Comparison of ENCODE assay signal across 31 mouse cellular contexts in the genomic region with DNA sequence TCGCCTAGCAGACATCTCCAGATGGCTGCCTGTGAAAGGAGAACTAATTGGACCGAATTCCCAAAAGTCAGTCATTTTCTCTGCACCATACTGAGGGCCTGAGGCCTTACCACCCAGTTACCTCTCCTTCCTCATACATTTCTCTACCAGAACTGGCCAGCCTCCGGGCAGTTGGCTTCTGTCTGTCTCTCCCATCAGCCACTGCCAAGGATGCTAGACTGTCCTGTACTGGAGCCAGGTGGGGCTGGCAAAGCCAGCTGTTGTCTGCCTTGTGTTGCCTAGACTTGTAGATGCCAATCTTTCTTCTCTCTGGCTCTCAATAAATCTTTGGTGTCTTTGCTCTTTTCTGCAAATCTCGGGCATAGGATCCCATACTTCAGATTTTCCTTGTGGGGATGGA.
DNase-seq lines count a peak whose midpoint lies in the region; ATAC-seq lines count a peak whose summit lies in the region.
"Had no signal": no experiment of that assay in that cellular context is flagged by ENCODE, and none has a peak within 500 bp of the region (broad histone marks: within the 10 kb centered on the region; RNA-seq: fewer than 3 reads in every experiment).

No protein-coding gene starts in this region.

- WGBS in hindbrain, embryonic 15.5 days, result 70% methylated on average over 4 of the region's 4 CpGs
- 84% methylated on average over 4 of the region's 4 CpGs for WGBS in hindbrain, embryonic 11.5 days

- H3K36me3 ChIP-seq in hindbrain, embryonic 15.5 days, result no peaks in the 10 kb centered on the region
- no peaks in the 10 kb centered on the region for H3K36me3 ChIP-seq in hindbrain, embryonic 11.5 days (ENCODE audit: control insufficient read depth, insufficient read depth, low read length)
- H3K36me3 ChIP-seq: embryonic facial prominence, embryonic 12.5 days; intestine, embryonic 15.5 days; limb, embryonic 10.5 days; limb, embryonic 15.5 days; liver, embryonic 13.5 days; midbrain, embryonic 12.5 days had no signal

- DNase-seq in cerebellum, postnatal 10 days, result peak; percentile 81 to 90
- DNase-seq in cerebellum, adult 8-10 months, result no peak
- no peak for DNase-seq in hindbrain, embryonic 11.5 days (ENCODE audit: low spot score)
- DNase-seq in left cerebral cortex, postnatal 4 days, result peak; percentile 76
- no peak for DNase-seq in left cerebral cortex, postnatal 14 days (ENCODE audit: low spot score in 2 of 2)
- peak; percentile 27 for DNase-seq in gonadal fat pad, adult 2 months (ENCODE audit: low read depth)
- DNase-seq in adrenal gland, adult (ENCODE audit: inconsistent age in 2 of 2, low spot score in 1 of 2), result no peak
- DNase-seq: adrenal gland, postnatal 10 days; cerebellum, adult 18-20 months; embryo, embryonic 11 days; gastrocnemius, postnatal 25 days; heart, adult 18-20 months; heart, postnatal 36 days; kidney, adult 2 months; kidney, postnatal 36 days; liver, embryonic 13.5 days; lung, adult 18-20 months; lung, postnatal 4 days; thymus, adult 2 months; thymus, postnatal 36 days had no signal

- H3K27me3 ChIP-seq in hindbrain, embryonic 15.5 days, result no peaks in the 10 kb centered on the region
- H3K27me3 ChIP-seq in hindbrain, embryonic 11.5 days (ENCODE audit: control insufficient read depth, insufficient read depth, low read length), result no peaks in the 10 kb centered on the region
- H3K27me3 ChIP-seq: CH12.LX; embryonic facial prominence, embryonic 12.5 days; intestine, embryonic 15.5 days; limb, embryonic 15.5 days; liver, embryonic 13.5 days; megakaryocyte, embryonic 14.5 days; midbrain, embryonic 12.5 days had no signal

- H3K4me3 ChIP-seq in hindbrain, embryonic 15.5 days, result no peak overlapping the region
- no peak overlapping the region for H3K4me3 ChIP-seq in hindbrain, embryonic 11.5 days (ENCODE audit: low read depth, low read length)
- H3K4me3 ChIP-seq: embryonic facial prominence, embryonic 12.5 days; intestine, embryonic 15.5 days; limb, embryonic 10.5 days; limb, embryonic 15.5 days; liver, embryonic 13.5 days; megakaryocyte, embryonic 14.5 days; midbrain, embryonic 12.5 days had no signal

- no peaks in the 10 kb centered on the region for H3K9me3 ChIP-seq in hindbrain, embryonic 15.5 days
- H3K9me3 ChIP-seq in hindbrain, embryonic 11.5 days (ENCODE audit: control insufficient read depth, low read length), result no peaks in the 10 kb centered on the region
- H3K9me3 ChIP-seq: embryonic facial prominence, embryonic 12.5 days; intestine, embryonic 15.5 days; limb, embryonic 10.5 days; limb, embryonic 15.5 days; liver, embryonic 13.5 days; midbrain, embryonic 12.5 days had no signal

- intact Hi-C loops in left cerebral cortex, postnatal 4 days (cut with DNase I), result no loop called here
- intact Hi-C loops in left cerebral cortex, postnatal 14 days (cut with DNase I), result loop anchor here (10.0 kb wide), 1 partner anchor 355 kb away; no protein-coding TSS in a partner anchor

- H3K4me2 ChIP-seq in hindbrain, embryonic 15.5 days, result no peak overlapping the region
- H3K4me2 ChIP-seq in hindbrain, embryonic 11.5 days (replicated peaks; ENCODE audit: low read depth, low read length), result no peak overlapping the region
- H3K4me2 ChIP-seq: embryonic facial prominence, embryonic 12.5 days; heart, embryonic 11.5 days; hindbrain, embryonic 14.5 days; intestine, embryonic 15.5 days; limb, embryonic 15.5 days; liver, embryonic 13.5 days; midbrain, embryonic 12.5 days had no signal

- H3K9ac ChIP-seq in hindbrain, embryonic 15.5 days, result no peak overlapping the region
- no peak overlapping the region for H3K9ac ChIP-seq in hindbrain, embryonic 11.5 days (ENCODE audit: low read depth, low read length)
- H3K9ac ChIP-seq: embryonic facial prominence, embryonic 12.5 days; hindbrain, embryonic 14.5 days; intestine, embryonic 15.5 days; limb, embryonic 15.5 days; liver, embryonic 13.5 days; midbrain, embryonic 12.5 days had no signal

- peak; percentile 48; the same call in 1 of the 2 replicates for ATAC-seq in hindbrain, embryonic 15.5 days (ENCODE audit: low FRiP score, low read depth)
- ATAC-seq in hindbrain, embryonic 11.5 days (ENCODE audit: low FRiP score), result no peak
- ATAC-seq: intestine, embryonic 15.5 days; lung, postnatal 0 days had no signal

- H3K27ac ChIP-seq in hindbrain, embryonic 15.5 days (replicated peaks), result no peak overlapping the region
- H3K27ac ChIP-seq in hindbrain, embryonic 11.5 days (ENCODE audit: low read depth, low read length), result no peak overlapping the region
- H3K27ac ChIP-seq: embryonic facial prominence, embryonic 12.5 days; hindbrain, embryonic 14.5 days; intestine, embryonic 15.5 days; limb, embryonic 10.5 days; limb, embryonic 15.5 days; liver, embryonic 13.5 days; midbrain, embryonic 12.5 days had no signal

- H3K4me1 ChIP-seq in hindbrain, embryonic 15.5 days (replicated peaks), result no peaks in the 10 kb centered on the region
- H3K4me1 ChIP-seq in hindbrain, embryonic 11.5 days (replicated peaks; ENCODE audit: control insufficient read depth, insufficient read depth, low read length), result no peaks in the 10 kb centered on the region
- H3K4me1 ChIP-seq: embryonic facial prominence, embryonic 12.5 days; intestine, embryonic 15.5 days; limb, embryonic 10.5 days; limb, embryonic 15.5 days; liver, embryonic 13.5 days; megakaryocyte, embryonic 14.5 days; midbrain, embryonic 12.5 days had no signal

Comparison
In these comparisons a context has a peak if more than half of its experiments do, and no peak if none do; other contexts are left out.
1. DNase-seq: peak in cerebellum, postnatal 10 days (2 of 2), left cerebral cortex, postnatal 4 days (single experiment) and gonadal fat pad, adult 2 months (single experiment); none in cerebellum, adult 8-10 months (single experiment), hindbrain, embryonic 11.5 days (single experiment), left cerebral cortex, postnatal 14 days (0 of 2) and adrenal gland, adult (0 of 2).